In genomic region chr11:32924932-32925331, GRCm38 (mm10) we compare ENCODE assay signal across 11 mouse cellular contexts.
A peak's percentile ranks its signal among the peaks of the same experiment; 100 is the strongest.
DNase-seq lines count a peak whose midpoint lies in the region; ATAC-seq lines count a peak whose summit lies in the region.
"Had no signal": no experiment of that assay in that cellular context is flagged by ENCODE, and none has a peak within 500 bp of the region (broad histone marks: within the 10 kb centered on the region; RNA-seq: fewer than 3 reads in every experiment).

No protein-coding gene starts in this region.

- ATAC-seq in heart, embryonic 16.5 days (replicated peaks; ENCODE audit: extremely low read depth, insufficient read depth, low FRiP score), result no peak
- ATAC-seq in lung, embryonic 15.5 days (ENCODE audit: borderline replicate concordance, extremely low read depth, low FRiP score, low TSS enrichment), result no peak
- ATAC-seq in embryonic facial prominence, embryonic 14.5 days (ENCODE audit: low read depth), result no peak; the same call in 1 of the 2 replicates
- ATAC-seq in limb, embryonic 15.5 days (ENCODE audit: insufficient number of reproducible peaks, low FRiP score, low TSS enrichment, low read depth), result no peak
- ATAC-seq: CD4-positive, CD25-positive, alpha-beta regulatory T cell, adult 4 months had no signal

- no peaks in the 10 kb centered on the region for H3K9me3 ChIP-seq in heart, embryonic 16.5 days (replicated peaks; ENCODE audit: control insufficient read depth, low read length)
- no peaks in the 10 kb centered on the region for H3K9me3 ChIP-seq in lung, embryonic 15.5 days
- H3K9me3 ChIP-seq in embryonic facial prominence, embryonic 14.5 days (ENCODE audit: control insufficient read depth, low read length), result 0 out of 2 replicates have a peak, but pooled peaks cover 3% of the 10 kb centered on the region
- H3K9me3 ChIP-seq in limb, embryonic 15.5 days, result no peaks in the 10 kb centered on the region
- H3K9me3 ChIP-seq: hindbrain, embryonic 13.5 days had no signal

- H3K36me3 ChIP-seq in heart, embryonic 16.5 days (ENCODE audit: control insufficient read depth, insufficient read depth), result no peaks in the 10 kb centered on the region
- no peaks in the 10 kb centered on the region for H3K36me3 ChIP-seq in lung, embryonic 15.5 days
- no peaks in the 10 kb centered on the region for H3K36me3 ChIP-seq in embryonic facial prominence, embryonic 14.5 days (ENCODE audit: control insufficient read depth, insufficient read depth, low read length)
- H3K36me3 ChIP-seq in limb, embryonic 15.5 days, result no peaks in the 10 kb centered on the region
- H3K36me3 ChIP-seq: hindbrain, embryonic 13.5 days had no signal

- H3K4me1 ChIP-seq in heart, embryonic 16.5 days (ENCODE audit: control insufficient read depth, insufficient read depth, low read length), result peaks cover 11% of the 10 kb centered on the region
- peaks cover 31% of the 10 kb centered on the region for H3K4me1 ChIP-seq in lung, embryonic 15.5 days
- peaks cover 42% of the 10 kb centered on the region for H3K4me1 ChIP-seq in embryonic facial prominence, embryonic 14.5 days (ENCODE audit: control insufficient read depth, insufficient read depth, low read length)
- H3K4me1 ChIP-seq in limb, embryonic 15.5 days, result peaks cover 52% of the 10 kb centered on the region

- intact Hi-C loops in heart, postnatal 14 days (cut with DNase I), result no loop called here

- H3K27me3 ChIP-seq in heart, embryonic 16.5 days (ENCODE audit: control insufficient read depth, insufficient read depth, low read length), result no peaks in the 10 kb centered on the region
- no peaks in the 10 kb centered on the region for H3K27me3 ChIP-seq in lung, embryonic 15.5 days
- 0 out of 2 replicates have a peak, but pooled peaks cover 6% of the 10 kb centered on the region for H3K27me3 ChIP-seq in embryonic facial prominence, embryonic 14.5 days (replicated peaks; ENCODE audit: control insufficient read depth, insufficient read depth, low read length)
- no peaks in the 10 kb centered on the region for H3K27me3 ChIP-seq in limb, embryonic 15.5 days

- 76% methylated on average over 7 of the region's 7 CpGs for WGBS in heart, embryonic 16.5 days
- 65% methylated on average over 7 of the region's 7 CpGs for WGBS in lung, embryonic 15.5 days
- 43% methylated on average over 7 of the region's 7 CpGs for WGBS in embryonic facial prominence, embryonic 14.5 days
- 41% methylated on average over 7 of the region's 7 CpGs for WGBS in limb, embryonic 15.5 days

- no peak overlapping the region for H3K4me3 ChIP-seq in heart, embryonic 16.5 days (ENCODE audit: low read length)
- no peak overlapping the region for H3K4me3 ChIP-seq in lung, embryonic 15.5 days
- no peak overlapping the region for H3K4me3 ChIP-seq in embryonic facial prominence, embryonic 14.5 days (ENCODE audit: low read depth, low read length)
- no peak overlapping the region for H3K4me3 ChIP-seq in limb, embryonic 15.5 days

- no peak for DNase-seq in heart, postnatal 14 days
- no peak for DNase-seq in lung, postnatal 10 days
- DNase-seq in embryonic facial prominence, embryonic 14.5 days (ENCODE audit: low spot score), result no peak
- no peak for DNase-seq in layer of hippocampus, adult 8-10 months (ENCODE audit: low spot score in 2 of 2)
- DNase-seq: right cerebral cortex, postnatal 14 days had no signal

- no peak overlapping the region for H3K9ac ChIP-seq in heart, embryonic 16.5 days (ENCODE audit: low read length)
- H3K9ac ChIP-seq in lung, embryonic 15.5 days, result no peak overlapping the region
- no peak overlapping the region for H3K9ac ChIP-seq in embryonic facial prominence, embryonic 14.5 days (ENCODE audit: low read depth, low read length)
- no peak overlapping the region for H3K9ac ChIP-seq in limb, embryonic 15.5 days
- H3K9ac ChIP-seq: liver, embryonic 14.5 days had no signal

- 0 out of 2 replicates have a peak overlapping the region, but pooled peaks have one; percentile 32 for H3K27ac ChIP-seq in heart, embryonic 16.5 days (ENCODE audit: low read length)
- peak overlapping the region; percentile 76; the same call in 1 of the 2 replicates for H3K27ac ChIP-seq in lung, embryonic 15.5 days
- H3K27ac ChIP-seq in embryonic facial prominence, embryonic 14.5 days (replicated peaks; ENCODE audit: low read depth, low read length), result peak overlapping the region; percentile 84
- peak overlapping the region; percentile 94 for H3K27ac ChIP-seq in limb, embryonic 15.5 days
- H3K27ac ChIP-seq: hindbrain, embryonic 13.5 days; liver, embryonic 14.5 days had no signal

- no peak overlapping the region for H3K4me2 ChIP-seq in heart, embryonic 16.5 days (ENCODE audit: low read depth, low read length)
- H3K4me2 ChIP-seq in lung, embryonic 15.5 days, result peak overlapping the region; percentile 55; the same call in 1 of the 2 replicates
- H3K4me2 ChIP-seq in embryonic facial prominence, embryonic 14.5 days (ENCODE audit: low read depth, low read length), result peak overlapping the region; percentile 54
- peak overlapping the region; percentile 47; the same call in 1 of the 2 replicates for H3K4me2 ChIP-seq in limb, embryonic 15.5 days

Comparison
In these comparisons a context has a peak if more than half of its experiments do, and no peak if none do; other contexts are left out.
1. H3K27ac ChIP-seq: peak in every context shown above with its lines; median percentile 94 in limb, embryonic 15.5 days; 84 in embryonic facial prominence, embryonic 14.5 days; 76 in lung, embryonic 15.5 days; 32 in heart, embryonic 16.5 days.